Mouse (Mus musculus): Measurements from ENCODE around the gene Lzts3.

The Lzts3 gene

DNA sequence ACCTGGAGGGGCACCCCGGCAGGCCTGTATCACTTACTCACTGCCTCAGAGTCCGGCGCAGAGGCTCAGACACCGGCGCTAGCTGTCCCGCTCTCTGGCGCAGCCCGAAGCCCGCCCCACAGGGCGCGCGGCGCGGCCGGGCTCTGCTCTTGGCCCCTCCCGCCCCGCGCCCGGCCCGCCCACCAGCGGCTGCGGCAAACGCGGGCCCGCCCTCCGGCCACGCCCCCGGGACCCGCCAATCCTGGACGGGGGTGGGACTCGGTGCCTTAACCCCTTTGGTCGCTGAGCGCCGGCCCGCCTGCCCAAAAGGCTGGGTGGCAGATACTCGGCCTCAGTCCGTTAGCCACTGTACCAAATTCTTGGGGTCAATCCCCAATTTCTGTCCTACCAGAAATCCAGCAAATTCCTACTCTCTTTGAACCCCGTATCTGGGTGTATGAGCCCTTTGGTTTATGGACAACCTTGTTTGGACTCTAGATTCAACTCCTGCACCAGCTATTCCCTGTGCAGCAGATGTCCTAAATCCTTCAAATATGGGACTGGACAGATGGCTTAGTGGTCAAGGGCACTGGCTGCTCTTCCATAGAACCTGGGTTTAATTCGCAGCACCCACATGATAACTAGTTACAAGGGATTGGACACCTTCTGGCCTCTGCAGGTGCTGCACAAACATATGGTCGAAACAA is at the start of gene Lzts3:
TSS of gene Lzts3 (minus strand) at position 120 of the 686 bp plus-strand sequence.
- in situ Hi-C loops (cut with MboI, MseI) = loop anchor here (25.0 kb wide), 1 partner anchor 1369 kb away; no protein-coding TSS in a partner anchor

DNA sequence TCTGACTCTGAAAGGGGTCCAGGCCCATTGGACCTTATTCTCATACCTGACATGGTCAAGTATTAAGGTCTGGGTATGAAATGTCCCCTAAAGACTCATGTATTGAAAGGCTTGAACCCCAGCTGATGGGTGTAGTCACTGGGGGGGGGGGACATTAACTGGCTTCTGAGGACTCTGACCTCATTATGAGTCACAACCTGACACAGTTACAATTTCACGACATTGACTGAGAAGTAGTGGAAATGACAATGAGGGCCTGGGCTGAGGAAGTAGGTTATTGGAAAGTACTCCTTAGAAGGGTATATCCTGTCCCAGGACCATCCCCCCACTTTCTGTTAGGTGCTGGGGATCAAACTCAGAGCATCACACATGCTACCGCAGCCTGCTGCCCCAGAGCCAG is 46.4 kb upstream of the Lzts3 start:
- in situ Hi-C loops (cut with MboI, MseI) = no loop called here

GRCm38 (mm10) chr2:130685426-130685825 is 42.8 kb upstream of the Lzts3 start:
- in situ Hi-C loops (cut with MboI, MseI) = no loop called here

DNA sequence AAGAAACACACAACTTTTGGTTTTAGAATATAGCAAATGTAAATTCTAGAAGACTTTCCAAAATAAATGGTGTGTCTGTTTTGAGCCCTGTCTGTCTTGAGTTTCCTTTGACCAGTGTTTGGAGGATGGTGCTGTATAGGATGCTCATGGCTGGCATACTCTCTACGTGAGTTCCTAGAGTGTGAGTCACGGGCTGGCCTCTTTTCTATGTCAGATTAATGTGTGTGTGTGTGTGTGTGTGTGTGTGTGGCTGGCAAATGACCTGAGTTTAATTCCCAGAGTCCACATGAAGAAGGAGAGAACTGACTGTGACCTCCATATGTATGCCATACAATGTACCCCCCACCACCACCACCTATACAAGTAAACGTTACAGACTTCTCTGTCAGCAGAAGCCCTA is 38.9 kb upstream of the Lzts3 start:
- in situ Hi-C loops (cut with MboI, MseI) = no loop called here

- in situ Hi-C loops (cut with MboI, MseI) = no loop called here
Observed at GRCm38 (mm10) chr2:130679899-130680298, 37.3 kb upstream of the Lzts3 start.

- in situ Hi-C loops (cut with MboI, MseI) = no loop called here
Observed at GRCm38 (mm10) chr2:130679154-130679553, 36.6 kb upstream of the Lzts3 start.

GRCm38 (mm10) chr2:130677211-130677610 is 34.6 kb upstream of the Lzts3 start:
- in situ Hi-C loops (cut with MboI, MseI) = no loop called here

DNA sequence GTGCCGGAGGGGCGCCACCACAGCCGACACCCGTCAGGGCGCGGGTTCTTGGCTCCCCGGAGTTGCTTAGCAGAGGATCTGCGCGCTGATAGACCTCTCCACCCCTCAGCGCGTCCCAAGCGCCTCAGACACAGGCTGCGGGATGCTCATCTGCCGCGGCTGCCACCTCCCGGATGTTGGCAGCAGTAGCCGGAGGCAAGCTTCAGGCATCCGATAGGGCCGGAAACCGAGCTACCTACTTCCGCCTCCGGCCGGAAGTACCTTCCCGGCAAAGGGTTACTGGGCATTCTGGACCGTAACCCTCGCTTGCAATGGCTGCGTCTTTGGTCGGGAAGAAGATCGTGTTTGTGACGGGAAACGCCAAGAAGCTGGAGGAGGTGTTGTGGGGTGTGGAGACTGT is 25.0 kb upstream of the Lzts3 start, which contains the start of gene Itpa:
TSS of gene Itpa (plus strand) at position 52 of the 400 bp plus-strand sequence.
- in situ Hi-C loops (cut with MboI, MseI) = no loop called here

GRCm38 (mm10) chr2:130664102-130664701 is 21.6 kb upstream of the Lzts3 start, which contains the start of gene Ddrgk1:
Ddrgk1 (minus strand) TSS chr2:130664659.
- in situ Hi-C loops (cut with MboI, MseI) = no loop called here

DNA sequence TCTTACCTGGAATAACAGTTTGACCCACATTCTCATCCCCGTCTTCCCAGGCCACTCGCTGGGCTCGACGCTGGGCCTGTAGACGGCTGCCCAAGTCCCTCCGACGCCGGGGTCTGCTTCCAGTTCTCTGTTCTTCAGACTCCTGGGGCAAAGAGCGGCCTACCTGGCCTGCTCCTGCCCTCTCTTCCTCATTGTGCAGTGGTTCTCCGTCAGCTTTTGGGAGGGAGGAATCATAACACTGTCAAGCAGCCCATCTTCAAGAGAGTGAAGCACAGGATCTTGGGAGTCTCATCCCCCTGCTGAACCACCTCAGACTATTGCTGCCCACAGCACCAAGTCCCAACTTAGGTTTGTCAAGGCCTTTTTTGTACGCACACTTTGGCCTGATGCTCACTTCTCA is 20.7 kb upstream of the Lzts3 start:
- in situ Hi-C loops (cut with MboI, MseI) = no loop called here

- in situ Hi-C loops (cut with MboI, MseI) = loop anchor here (10.0 kb wide), 1 partner anchor 374 kb away; the partner anchor contains the start of gene Idh3b
Observed at GRCm38 (mm10) chr2:130658530-130658929, 15.9 kb upstream of the Lzts3 start.

- in situ Hi-C loops (cut with MboI, MseI) = loop anchor here (10.0 kb wide), 1 partner anchor 373 kb away; the partner anchor contains the start of gene Idh3b
Observed at GRCm38 (mm10) chr2:130657541-130657940, 14.9 kb upstream of the Lzts3 start.

- in situ Hi-C loops (cut with MboI, MseI) = loop anchor here (10.0 kb wide), 1 partner anchor 372 kb away; the partner anchor contains the start of gene Idh3b
Observed at GRCm38 (mm10) chr2:130656536-130656935, 13.9 kb upstream of the Lzts3 start.

DNA sequence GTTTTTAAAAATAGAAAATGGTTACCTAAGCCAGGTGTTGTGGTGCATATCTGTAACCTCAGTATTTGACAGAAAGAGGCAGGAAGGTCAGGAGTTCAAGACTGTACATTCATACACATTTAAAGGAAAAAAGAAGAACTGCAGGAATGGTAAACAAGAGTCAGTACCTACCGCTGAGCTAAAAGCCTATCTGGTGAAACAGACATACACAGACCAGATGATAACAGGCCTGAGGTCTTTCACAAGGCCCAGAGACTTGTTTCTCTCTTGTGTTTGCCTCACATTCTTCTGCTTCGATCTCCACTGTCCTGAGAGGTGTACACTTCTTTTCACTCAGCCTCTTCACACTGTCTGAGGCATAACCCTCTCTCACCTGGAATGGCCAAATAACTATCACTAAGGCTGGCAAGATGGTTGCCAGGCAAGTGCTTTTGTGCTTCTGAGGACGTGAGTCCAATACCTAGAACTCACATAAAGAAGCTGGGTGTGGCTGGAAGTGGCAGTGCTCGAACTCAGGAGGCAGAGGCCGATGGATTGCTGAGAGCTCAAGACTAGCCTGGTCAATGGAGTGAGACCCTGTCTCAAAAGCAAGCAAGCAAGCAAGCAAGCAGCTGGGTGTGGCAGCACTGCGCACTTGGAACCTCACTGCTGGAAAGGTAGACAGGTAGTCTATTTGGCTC is 13.2 kb upstream of the Lzts3 start:
- in situ Hi-C loops (cut with MboI, MseI) = loop anchor here (10.0 kb wide), 1 partner anchor 371 kb away; the partner anchor contains the start of gene Idh3b

- in situ Hi-C loops (cut with MboI, MseI) = loop anchor here (10.0 kb wide), 1 partner anchor 369 kb away; the partner anchor contains the start of gene Idh3b
Observed at GRCm38 (mm10) chr2:130653760-130654159, 11.2 kb upstream of the Lzts3 start.

- in situ Hi-C loops (cut with MboI, MseI) = loop anchor here (10.0 kb wide), 1 partner anchor 369 kb away; the partner anchor contains the start of gene Idh3b
Observed at GRCm38 (mm10) chr2:130653303-130653702, 10.7 kb upstream of the Lzts3 start.

- in situ Hi-C loops (cut with MboI, MseI) = loop anchor here (25.0 kb wide), 1 partner anchor 1363 kb away; no protein-coding TSS in a partner anchor
Observed at GRCm38 (mm10) chr2:130649028-130649427, 6.4 kb upstream of the Lzts3 start.

- in situ Hi-C loops (cut with MboI, MseI) = loop anchor here (25.0 kb wide), 1 partner anchor 1367 kb away; no protein-coding TSS in a partner anchor
Observed at GRCm38 (mm10) chr2:130645198-130645597, 2.6 kb upstream of the Lzts3 start.

DNA sequence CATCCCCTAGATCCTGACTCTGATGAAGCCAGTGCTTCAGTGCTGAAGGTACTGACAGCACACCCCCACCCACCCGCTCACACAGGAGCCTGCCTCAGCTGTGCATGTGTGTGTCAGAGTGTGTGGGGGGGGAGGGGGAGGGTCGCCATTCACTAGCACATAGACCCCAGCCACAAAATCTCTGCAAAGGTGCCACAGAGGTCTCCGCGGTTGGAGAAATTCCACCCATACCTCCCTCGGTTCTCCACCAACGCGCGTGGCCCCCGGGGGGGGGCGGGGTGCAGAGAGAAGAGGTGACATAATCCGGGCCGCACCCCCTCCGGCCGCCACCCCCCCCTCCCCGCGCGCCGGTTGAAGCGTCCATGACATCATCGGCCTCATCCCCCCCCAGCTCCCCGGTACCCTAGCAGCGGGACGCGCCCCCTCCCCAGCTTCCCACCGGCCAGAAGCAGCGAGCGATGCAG is 374 bp downstream of the Lzts3 start:
- in situ Hi-C loops (cut with MboI, MseI) = loop anchor here (25.0 kb wide), 1 partner anchor 1370 kb away; no protein-coding TSS in a partner anchor

GRCm38 (mm10) chr2:130641351-130642025 is 1.1 kb downstream of the Lzts3 start:
- in situ Hi-C loops (cut with MboI, MseI) = loop anchor here (25.0 kb wide), 1 partner anchor 1371 kb away; no protein-coding TSS in a partner anchor

DNA sequence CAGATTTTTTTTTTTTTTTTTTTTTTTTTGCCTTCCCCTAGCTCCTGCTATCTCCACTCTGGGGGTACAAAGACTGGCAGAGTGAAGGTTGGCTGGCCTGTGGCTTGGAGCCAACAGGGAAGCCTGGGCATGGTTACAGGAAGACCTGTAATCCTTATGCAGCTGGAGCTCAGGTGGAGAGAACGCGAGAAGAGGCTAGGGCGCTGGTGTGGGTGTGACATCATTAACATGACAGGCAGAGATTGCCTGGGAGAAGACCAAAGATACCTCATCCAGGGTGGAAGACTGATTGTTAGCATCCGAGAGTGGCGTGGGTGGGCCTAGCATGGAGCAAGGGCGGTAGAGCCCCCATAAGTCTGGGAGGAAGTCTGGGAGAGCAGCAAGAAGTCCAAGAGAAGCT is 3.3 kb downstream of the Lzts3 start:
- in situ Hi-C loops (cut with MboI, MseI) = loop anchor here (25.0 kb wide), 1 partner anchor 1373 kb away; no protein-coding TSS in a partner anchor

All from T-helper 1 cell (primary cell).